Mouse (Mus musculus) ES-CJ7 (cell line): ENCODE data around the gene Prepl.
A peak's percentile ranks its signal among the peaks of the same experiment; 100 is the strongest.

Source experiments
- DNase-seq: peaks from one replicate; pipeline ENCODE4 v3.0.0; 2011; ENCODE audit warnings: low read depth, low spot score

Prepl gene

GRCm38 (mm10) chr17:85090120-85091099, at the start of gene Prepl, which contains the start of gene Camkmt:
Gene Prepl (minus strand): TSS chr17:85090241.
Gene Camkmt (plus strand): TSS chr17:85090552.
- peak; percentile 98 for DNase-seq

DNA sequence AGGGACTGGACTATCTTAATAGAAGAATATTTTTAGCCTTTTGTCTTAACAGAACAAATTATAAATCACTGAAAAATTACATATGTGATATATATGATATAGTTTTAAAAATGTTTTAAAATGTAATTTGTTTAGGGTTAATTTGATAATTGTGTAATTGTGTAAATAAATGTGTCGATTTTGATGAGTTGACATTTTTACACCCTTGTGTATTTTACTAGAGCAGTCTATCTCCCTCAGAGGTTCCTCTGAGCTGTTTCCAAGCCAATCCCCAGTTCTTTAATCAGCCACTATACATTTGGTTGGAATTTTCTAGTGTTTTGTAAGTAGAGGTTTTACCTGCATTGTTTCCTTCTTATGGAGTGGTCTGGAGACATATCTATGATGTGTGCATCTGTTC, 48.4 kb upstream of the Prepl start:
- DNase-seq = no peak

- peak; percentile 46 for DNase-seq
Measured at GRCm38 (mm10) chr17:85116643-85117042, 26.6 kb upstream of the Prepl start.

DNA sequence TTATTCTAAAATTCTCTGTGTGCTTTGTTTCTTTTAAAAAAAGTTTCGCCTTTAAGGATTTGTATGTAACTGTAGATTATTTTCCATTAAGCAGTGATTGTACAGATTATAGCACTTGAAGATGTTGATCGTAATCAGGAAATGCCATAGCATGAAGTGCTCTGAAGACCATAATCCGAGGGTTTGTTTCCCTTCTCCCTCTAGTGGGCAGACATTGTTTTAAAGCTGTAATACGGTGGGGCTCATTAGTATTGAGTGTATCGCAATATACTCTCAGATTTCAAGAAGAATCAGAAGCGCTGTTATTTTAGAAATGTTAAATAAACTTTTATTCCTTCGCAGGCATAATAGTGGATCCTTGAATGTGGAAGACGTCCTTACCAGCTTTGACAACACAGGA, 23.4 kb upstream of the Prepl start:
- no peak for DNase-seq

- no peak for DNase-seq
Measured at GRCm38 (mm10) chr17:85110640-85111039, 20.6 kb upstream of the Prepl start.

GRCm38 (mm10) chr17:85103310-85103709, 13.3 kb upstream of the Prepl start:
- DNase-seq = no peak

DNA sequence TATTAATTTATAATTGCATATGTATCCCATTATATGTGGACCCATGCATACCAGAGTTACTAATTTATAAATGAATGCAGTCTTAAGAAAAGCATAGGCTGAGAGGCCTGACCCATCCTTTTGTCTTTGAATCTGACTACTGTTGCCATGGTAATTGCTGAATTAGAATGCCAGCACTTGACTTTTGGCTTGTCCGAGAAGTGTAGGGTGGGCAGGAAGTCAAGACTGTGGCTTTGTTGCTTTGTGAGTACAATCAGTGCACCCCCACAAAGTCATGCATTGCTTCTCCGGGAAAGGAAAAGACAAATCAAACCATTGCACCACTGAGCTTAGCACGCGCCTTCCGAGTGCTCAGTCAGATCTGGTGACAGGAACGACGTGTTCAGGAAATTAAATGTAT, 11.7 kb upstream of the Prepl start:
- peak; percentile 86 for DNase-seq

GRCm38 (mm10) chr17:85100232-85100631, 10.2 kb upstream of the Prepl start:
- no peak for DNase-seq

- peak; percentile 73 for DNase-seq
Measured at GRCm38 (mm10) chr17:85098677-85099323, 8.8 kb upstream of the Prepl start.

DNA sequence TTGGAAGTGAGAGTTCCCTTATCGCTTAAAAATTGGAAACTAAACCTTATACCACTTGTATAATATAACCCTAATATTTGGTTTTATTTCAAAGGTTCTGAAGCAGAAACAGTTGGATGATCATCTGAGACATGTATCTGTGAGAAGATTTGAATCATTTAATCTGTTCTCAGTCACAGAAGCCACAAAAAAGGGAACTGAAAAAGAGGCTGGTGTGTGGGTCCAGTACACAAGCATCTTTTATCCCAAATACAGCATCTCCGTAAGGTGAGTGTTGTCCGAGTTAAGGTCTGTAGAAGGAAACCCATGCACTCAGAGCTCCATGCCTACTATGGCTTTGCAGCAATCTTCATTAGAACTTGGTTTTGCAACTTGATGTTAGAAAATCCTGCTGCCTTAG, 6.4 kb upstream of the Prepl start:
- no peak for DNase-seq

GRCm38 (mm10) chr17:85091762-85092161, 1.7 kb upstream of the Prepl start:
- DNase-seq = no peak

GRCm38 (mm10) chr17:85089621-85090020, 420 bp downstream of the Prepl start:
- DNase-seq = no peak

DNA sequence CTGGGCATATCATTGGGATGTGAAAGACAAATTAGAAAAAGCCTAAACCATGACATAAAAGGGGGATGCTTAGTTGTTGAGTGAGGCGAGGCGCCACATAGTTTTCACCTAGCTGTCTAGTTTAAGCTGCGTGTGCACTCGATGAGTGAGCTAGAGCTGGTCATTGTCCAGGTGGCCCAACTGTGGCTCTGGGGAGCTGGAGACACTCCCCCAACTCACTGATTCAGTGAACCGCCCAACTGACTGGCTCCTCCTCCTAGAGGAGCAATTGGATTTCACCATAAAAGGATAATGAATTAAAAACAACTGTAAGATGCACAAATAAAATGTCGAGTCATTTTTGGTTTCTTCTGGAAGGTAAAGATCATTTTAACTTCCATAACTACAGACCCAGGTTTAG, 1.0 kb downstream of the Prepl start:
- DNase-seq = peak; percentile 23

DNA sequence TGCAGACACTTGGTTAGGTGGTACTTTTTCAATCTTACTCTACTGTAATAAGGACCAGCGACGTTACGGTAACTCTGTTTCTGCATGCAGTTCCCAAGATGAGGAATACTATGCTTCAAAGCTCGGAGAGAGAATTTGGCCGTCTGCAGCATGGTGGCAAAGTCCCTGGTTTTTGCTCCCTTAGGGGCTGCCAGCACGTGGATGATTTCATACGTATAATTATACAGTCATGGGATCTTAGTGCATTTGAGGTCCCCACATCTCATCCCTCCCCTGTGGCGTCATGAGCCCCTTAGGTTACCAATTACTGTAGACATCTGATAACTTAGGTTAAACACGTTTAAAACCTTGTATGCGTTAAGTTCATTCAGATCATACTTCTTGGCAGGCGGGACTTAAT, 1.6 kb downstream of the Prepl start:
- DNase-seq = no peak

- no peak for DNase-seq
Measured at GRCm38 (mm10) chr17:85087591-85087990, 2.5 kb downstream of the Prepl start.

DNA sequence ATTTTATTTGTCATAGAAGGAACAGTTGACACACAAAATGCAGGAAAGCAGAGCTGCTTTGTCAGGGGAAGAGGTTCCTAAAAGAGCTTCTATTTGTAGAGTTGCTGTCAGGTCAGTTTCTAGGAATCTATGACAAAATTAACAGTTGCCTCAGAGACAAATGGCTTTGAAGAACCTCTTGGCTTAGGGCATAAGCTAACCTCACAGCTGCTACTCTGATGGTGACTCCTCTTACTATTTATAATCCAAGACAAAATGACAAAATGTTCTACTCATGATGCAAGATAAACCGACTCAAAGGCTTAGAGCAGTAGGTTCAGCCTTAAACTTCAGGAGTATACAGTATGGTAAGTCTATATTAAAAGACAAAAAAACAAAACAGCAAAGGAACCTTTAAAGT, 3.5 kb downstream of the Prepl start:
- DNase-seq = no peak

DNA sequence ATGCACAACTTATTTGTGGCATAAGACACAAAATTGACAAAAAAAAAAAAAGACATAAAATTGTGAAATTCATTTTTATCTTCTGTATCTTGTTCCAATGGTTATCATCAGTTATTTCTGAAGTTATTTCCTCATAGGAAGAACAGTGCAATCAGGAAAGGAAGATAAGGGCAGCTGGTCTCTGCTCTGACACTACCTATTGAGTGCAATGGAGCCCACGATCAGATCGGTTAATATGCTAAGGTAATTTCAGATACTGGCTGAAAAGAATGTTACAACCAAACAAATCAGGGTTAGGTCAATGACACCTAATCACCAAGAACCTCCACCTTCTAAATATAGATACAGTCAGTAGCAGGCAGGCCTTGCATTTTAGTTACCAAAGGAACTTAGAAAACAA, 4.7 kb downstream of the Prepl start:
- DNase-seq = no peak

DNA sequence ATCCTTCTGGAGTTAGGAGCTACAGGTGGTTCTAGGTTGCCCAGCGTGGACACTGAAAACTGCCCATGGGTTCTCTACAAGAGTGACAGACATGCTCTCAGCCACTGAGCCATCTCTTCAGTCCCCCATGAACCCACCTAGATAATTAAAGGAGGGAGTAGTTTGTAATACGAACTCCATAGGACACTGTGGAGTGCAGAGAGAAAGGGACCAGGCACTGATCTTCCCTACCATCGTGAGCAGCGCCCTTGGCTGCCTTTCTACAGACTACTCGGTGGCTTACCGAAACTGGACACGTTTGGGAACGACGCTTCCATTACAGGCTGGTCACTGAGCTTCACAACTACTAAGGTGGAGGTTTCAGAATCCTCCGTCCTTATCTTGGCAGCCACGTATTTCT, 9.3 kb downstream of the Prepl start:
- no peak for DNase-seq

DNA sequence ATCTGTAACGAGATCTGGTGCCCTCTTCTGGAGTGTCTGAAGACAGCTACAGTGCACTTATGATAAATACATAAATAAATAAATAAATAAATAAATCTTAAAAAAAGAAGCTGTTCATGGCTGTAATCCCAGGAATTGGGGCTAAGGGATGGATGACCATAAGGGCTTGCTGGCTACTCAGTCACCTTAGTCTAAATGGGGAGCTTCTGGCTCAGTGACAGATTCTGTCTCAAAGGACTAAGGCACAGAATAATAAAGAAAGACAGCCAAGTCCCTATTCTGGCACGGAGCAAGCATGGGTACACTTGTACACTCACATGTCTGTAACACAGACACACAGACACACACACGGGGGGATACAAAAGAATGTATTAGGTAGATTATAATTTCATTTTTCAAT, 10.8 kb downstream of the Prepl start:
- no peak for DNase-seq

- DNase-seq = no peak
Measured at GRCm38 (mm10) chr17:85074083-85074482, 16.0 kb downstream of the Prepl start.

- no peak for DNase-seq
Measured at GRCm38 (mm10) chr17:85073214-85073613, 16.8 kb downstream of the Prepl start.

DNA sequence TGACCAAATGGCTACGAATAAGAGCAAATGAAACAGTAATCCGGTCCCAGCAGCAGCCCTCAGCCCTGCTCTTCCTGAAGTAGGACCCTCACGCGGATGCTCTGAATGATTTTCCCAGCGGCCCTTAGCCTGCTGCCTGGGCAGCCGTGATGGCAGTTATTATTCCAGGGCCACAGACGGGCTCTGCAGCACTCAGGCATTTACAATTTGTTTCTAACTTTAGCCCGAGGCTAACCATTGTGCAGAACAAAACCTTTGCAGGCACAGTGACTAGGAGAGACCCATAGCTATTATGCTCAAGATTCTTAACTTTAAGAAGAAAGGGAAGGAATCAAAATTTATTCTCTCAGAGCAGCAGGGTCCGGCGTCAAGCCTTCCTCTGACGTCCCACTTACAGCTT, 17.7 kb downstream of the Prepl start:
- DNase-seq = no peak
